Mouse (Mus musculus) lung, postnatal 0 days (tissue): Measurements from ENCODE around the gene Cables2. TPM values are rescaled to one million over a fixed set of nuclear protein-coding genes. Genes with fewer than 3 reads are reported as not detected.

Experiments used
- ATAC-seq: fragments of 200-750 bp; cut with Nextera tagmentation; 2 replicates; pipeline ENCODE4 v1.8.0; 2017; ENCODE audit warnings: moderate library complexity
- DNase-seq: peaks from one replicate; pipeline ENCODE4 v3.0.0-alpha.2; 2016; ENCODE audit warnings: low spot score
- H3K27ac ChIP-seq: fragments of 300-500 bp; sonication (generic); 2 replicates; pipeline ENCODE4 v1.5.1; 2014; ENCODE audit warnings: antibody characterized with exemption, mild to moderate bottlenecking, low read length, mixed read lengths
- H3K27me3 ChIP-seq: fragments of 300-500 bp; sonication (generic); replicated peaks from 2 replicates; pipeline ENCODE4 v1.6.1; 2014; ENCODE audit warnings: low read length, mixed read lengths; ENCODE audit not compliant: insufficient read depth
- H3K36me3 ChIP-seq: fragments of 300-500 bp; sonication (generic); 2 replicates; pipeline ENCODE4 v1.6.1; 2014; ENCODE audit warnings: low read length, mixed read lengths; ENCODE audit not compliant: insufficient read depth
- H3K4me1 ChIP-seq: fragments of 300-500 bp; sonication (generic); 2 replicates; pipeline ENCODE4 v1.6.1; 2014; ENCODE audit warnings: antibody characterized with exemption, low read depth, low read length, mixed read lengths; ENCODE audit not compliant: insufficient read depth
- H3K4me2 ChIP-seq: fragments of 300-500 bp; sonication (generic); replicated peaks from 2 replicates; pipeline ENCODE4 v1.6.1; 2014; ENCODE audit warnings: low read depth, mild to moderate bottlenecking, low read length, moderate library complexity, mixed read lengths
- H3K4me3 ChIP-seq: fragments of 300-500 bp; sonication (generic); 2 replicates; pipeline ENCODE4 v1.5.1; 2014; ENCODE audit warnings: low read depth, low read length
- H3K9ac ChIP-seq: fragments of 300-500 bp; sonication (generic); replicated peaks from 2 replicates; pipeline ENCODE4 v1.6.1; 2014; ENCODE audit warnings: low read depth, mild to moderate bottlenecking
- H3K9me3 ChIP-seq: fragments of 300-500 bp; sonication (generic); 2 replicates; pipeline ENCODE4 v1.6.1; 2016; ENCODE audit warnings: low read length, mixed read lengths
- CTCF ChIP-seq: IDR thresholded peaks from 2 replicates; pipeline ENCODE4 v1.5.1; 2016; ENCODE audit warnings: antibody characterized with exemption, mild to moderate bottlenecking
- EP300 ChIP-seq: IDR thresholded peaks from 2 replicates; pipeline ENCODE4 v1.6.1; 2016; ENCODE audit warnings: antibody characterized with exemption, mild to moderate bottlenecking, control low read depth
- WGBS: fragments of 180-500 bp; shearing (Covaris S2); extraction: QIAGEN DNeasy Blood & Tissue Kit; methylation state at CpG from one replicate; pipeline ENCODE4 v1.1.7; 2014; 5-methylcytosine and 5-hydroxymethylcytosine counted together
- polyA plus RNA-seq: library from polyadenylated mRNA; unstranded; fragments of >200 nt; fragmentation: Nextera tagmentation; extraction: Ambion mirVana; gene quantifications from 2 replicates; pipeline ENCODE4 v1.2.1, GENCODE M21; 2015

Gene Cables2
- polyA plus RNA-seq, 1 experiment from 2014 or later, result 15.5 TPM

DNA sequence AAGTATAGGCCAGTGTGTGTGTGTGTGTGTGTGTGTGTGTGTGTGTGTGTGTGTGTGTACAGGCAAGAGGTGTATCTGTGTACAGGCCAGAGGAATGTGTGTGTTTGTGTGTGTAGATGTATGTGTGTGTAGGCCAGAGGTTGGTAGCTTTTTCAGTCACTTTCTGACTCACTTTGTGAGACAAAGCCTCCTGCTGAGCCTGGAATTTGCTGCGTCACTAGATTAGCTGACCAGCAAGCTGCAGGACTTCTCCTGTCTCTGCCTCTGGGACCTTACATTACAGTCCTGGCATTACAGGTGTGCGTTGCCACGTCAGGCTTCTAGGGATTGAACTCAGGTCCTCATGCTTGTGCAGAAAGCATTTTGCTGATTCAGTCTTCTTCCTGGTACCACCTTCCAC is 21.5 kb downstream of the Cables2 start:
- no peak overlapping the region for H3K4me3 ChIP-seq
- H3K4me2 ChIP-seq, result no peak overlapping the region
- no peaks in the 10 kb centered on the region for H3K9me3 ChIP-seq
- no peaks in the 10 kb centered on the region for H3K27me3 ChIP-seq
- WGBS, result 63% methylated on average over 3 of the region's 3 CpGs
- peaks cover 18% of the 10 kb centered on the region; the same call in 1 of the 2 replicates for H3K4me1 ChIP-seq
- no peak for TF ChIP-seq CTCF
- TF ChIP-seq EP300, result no peak
- ATAC-seq (no peak), DNase-seq (no peak)
- H3K9ac ChIP-seq, result no peak overlapping the region
- no peaks in the 10 kb centered on the region for H3K36me3 ChIP-seq
- H3K27ac ChIP-seq, result no peak overlapping the region

- H3K9me3 ChIP-seq, result no peaks in the 10 kb centered on the region
- DNase-seq, result peak; percentile 89
- no peak overlapping the region for H3K27ac ChIP-seq
- no peak overlapping the region for H3K4me2 ChIP-seq
- no peak overlapping the region for H3K9ac ChIP-seq
- TF ChIP-seq EP300 (no peak; the same call in 1 of the 2 replicates), CTCF (peak; percentile 98)
- H3K27me3 ChIP-seq, result no peaks in the 10 kb centered on the region
- 26% methylated on average over 11 of the region's 11 CpGs for WGBS
- no peaks in the 10 kb centered on the region for H3K36me3 ChIP-seq
- peaks cover 13% of the 10 kb centered on the region; the same call in 1 of the 2 replicates for H3K4me1 ChIP-seq
- ATAC-seq, result peak; percentile 84
- no peak overlapping the region for H3K4me3 ChIP-seq
Observed at GRCm38 (mm10) chr2:180250930-180251611, 22.2 kb downstream of the Cables2 start.

GRCm38 (mm10) chr2:180248947-180249660 is 24.2 kb downstream of the Cables2 start:
- no peaks in the 10 kb centered on the region for H3K9me3 ChIP-seq
- ATAC-seq, result peak; percentile 51
- H3K27me3 ChIP-seq, result no peaks in the 10 kb centered on the region
- peak overlapping the region; percentile 59 for H3K27ac ChIP-seq
- H3K9ac ChIP-seq, result no peak overlapping the region
- peak; percentile 81 for TF ChIP-seq EP300
- TF ChIP-seq CTCF, result no peak
- no peak overlapping the region for H3K4me3 ChIP-seq
- 59% methylated on average over 9 of the region's 9 CpGs for WGBS
- peak; percentile 54 for DNase-seq
- H3K4me1 ChIP-seq, result peaks cover 13% of the 10 kb centered on the region; the same call in 1 of the 2 replicates
- H3K36me3 ChIP-seq, result no peaks in the 10 kb centered on the region
- H3K4me2 ChIP-seq, result no peak overlapping the region

DNA sequence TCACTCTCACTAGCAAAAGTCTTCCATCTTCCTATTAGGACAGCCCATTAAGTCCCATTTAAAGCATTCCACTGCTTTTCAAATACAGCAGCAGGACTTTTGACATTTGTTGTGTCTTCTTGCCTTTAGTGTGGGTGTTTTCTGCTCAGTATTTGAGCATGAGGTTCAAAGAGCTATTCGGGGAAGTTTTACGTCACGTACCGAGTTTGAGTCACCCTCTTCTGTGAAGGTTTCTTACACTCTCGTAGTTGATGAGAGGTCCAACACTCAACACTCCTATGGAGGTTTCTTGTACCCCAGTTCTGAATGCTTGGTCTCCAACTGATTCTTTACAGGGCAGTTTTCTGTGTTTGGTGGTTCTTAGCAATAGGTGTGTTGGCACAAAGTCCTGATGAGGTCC is 25.4 kb downstream of the Cables2 start:
- Histone ChIP-seq H3K4me3 (no peak overlapping the region), H3K36me3 (no peaks in the 10 kb centered on the region), H3K27ac (0 out of 2 replicates have a peak overlapping the region, but pooled peaks have one; percentile 59), H3K9me3 (no peaks in the 10 kb centered on the region), H3K4me1 (peaks cover 13% of the 10 kb centered on the region; the same call in 1 of the 2 replicates), H3K9ac (no peak overlapping the region), H3K4me2 (no peak overlapping the region), H3K27me3 (no peaks in the 10 kb centered on the region)
- TF ChIP-seq CTCF, result no peak
- TF ChIP-seq EP300, result peak; percentile 78
- DNase-seq, result peak; percentile 49
- WGBS, result 59% methylated on average over 5 of the region's 5 CpGs
- peak; percentile 37 for ATAC-seq

DNA sequence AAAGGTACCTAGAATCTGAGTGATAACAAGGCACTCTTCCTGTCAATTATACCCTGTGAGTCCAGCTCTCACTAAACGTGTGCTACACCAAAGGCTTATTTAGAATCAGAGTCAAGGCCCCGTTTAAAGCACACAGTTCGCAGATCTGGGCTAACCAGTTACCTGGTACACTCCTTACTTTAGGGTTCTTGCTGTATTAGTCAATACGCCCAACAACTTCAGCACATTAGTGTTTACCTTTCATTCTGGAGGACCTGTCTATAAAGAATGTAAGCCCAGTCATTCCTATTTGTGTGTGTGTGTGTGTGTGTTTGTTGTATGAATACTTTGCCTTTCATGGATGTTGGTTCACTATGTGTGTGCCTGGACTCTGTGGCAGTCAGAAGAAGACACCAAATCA is 30.2 kb downstream of the Cables2 start:
- Histone ChIP-seq H3K36me3 (no peaks in the 10 kb centered on the region), H3K27me3 (no peaks in the 10 kb centered on the region), H3K9ac (no peak overlapping the region), H3K4me2 (no peak overlapping the region), H3K27ac (no peak overlapping the region; the same call in 1 of the 2 replicates), H3K4me3 (no peak overlapping the region), H3K9me3 (no peaks in the 10 kb centered on the region), H3K4me1 (no peaks in the 10 kb centered on the region)
- ATAC-seq (peak; percentile 95), DNase-seq (peak; percentile 87)
- TF ChIP-seq CTCF (no peak), EP300 (peak; percentile 94)
- 53% methylated on average over 4 of the region's 4 CpGs for WGBS

GRCm38 (mm10) chr2:180238591-180238990 is 34.7 kb downstream of the Cables2 start:
- Histone ChIP-seq H3K9me3 (no peaks in the 10 kb centered on the region), H3K4me2 (no peak overlapping the region), H3K4me3 (no peak overlapping the region), H3K4me1 (peaks cover 19% of the 10 kb centered on the region), H3K36me3 (no peaks in the 10 kb centered on the region), H3K27me3 (no peaks in the 10 kb centered on the region), H3K9ac (no peak overlapping the region), H3K27ac (no peak overlapping the region)
- 52% methylated on average over 5 of the region's 5 CpGs for WGBS
- TF ChIP-seq EP300 (no peak), CTCF (no peak)
- no peak for ATAC-seq
- no peak for DNase-seq
